Mouse (Mus musculus): ENCODE measurements at regions not wholly inside any gene's neighbourhood (a gene's known extent, or its start where the extent isn't known, plus 50 kb on each side); places are given as distances from the start of the nearest gene placed in this dataset.

DNA sequence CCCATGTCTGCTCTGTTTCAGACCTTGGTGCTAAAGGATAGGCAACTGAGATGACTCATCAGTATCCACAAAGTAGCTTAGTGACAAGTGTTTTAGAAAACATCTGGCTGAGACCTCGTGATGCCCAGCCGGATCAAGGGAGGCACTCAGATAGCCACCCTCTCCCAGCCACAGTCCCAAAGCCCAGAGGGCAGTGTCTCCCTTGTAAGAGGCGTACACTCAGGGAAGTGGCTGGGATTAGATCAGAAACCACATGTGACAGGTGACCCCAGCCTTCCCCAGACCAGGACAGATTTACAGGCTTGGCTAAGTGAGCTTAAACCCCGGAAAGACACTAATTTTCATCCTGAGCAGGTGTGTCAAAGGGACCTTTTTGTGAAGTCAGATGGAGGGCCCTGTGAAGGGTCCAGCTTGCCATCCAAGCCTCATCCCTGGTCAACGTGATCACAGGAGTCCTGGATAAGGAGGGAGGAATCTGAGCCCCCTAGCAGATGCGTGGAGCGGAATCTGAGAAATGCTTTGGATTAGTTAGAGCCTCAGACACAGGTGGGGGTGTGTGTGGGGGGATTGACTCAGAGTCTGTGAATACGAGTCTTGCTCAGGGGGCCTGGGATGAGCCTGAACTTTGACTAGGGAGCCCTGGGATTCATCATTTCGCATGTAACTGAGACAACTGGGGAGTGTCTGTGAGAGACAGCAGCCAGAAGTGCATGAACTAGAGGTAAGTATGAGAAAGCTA is 711.4 kb downstream of the Vrk1 start:
- DNase-seq (ENCODE audit: low spot score in 2 of 2), result no peak

DNA sequence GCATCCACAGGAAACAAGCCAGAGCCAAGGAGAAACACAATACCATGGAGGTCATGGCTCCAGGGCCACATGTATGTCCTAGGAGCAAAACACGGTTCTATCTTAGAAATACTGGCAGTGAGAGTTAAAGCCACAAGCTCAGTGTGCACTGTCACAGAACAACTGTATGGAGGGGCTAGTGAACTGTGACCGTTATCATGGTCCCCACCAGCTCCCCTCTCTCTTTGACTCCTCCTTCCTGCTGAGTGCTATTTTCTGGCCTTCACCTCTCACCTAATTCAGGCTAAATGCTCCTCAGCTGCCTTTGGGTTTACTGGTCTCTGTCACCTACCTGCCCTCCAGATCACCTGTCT is 712.0 kb downstream of the Vrk1 start:
- DNase-seq (ENCODE audit: low spot score in 2 of 2), result no peak

DNA sequence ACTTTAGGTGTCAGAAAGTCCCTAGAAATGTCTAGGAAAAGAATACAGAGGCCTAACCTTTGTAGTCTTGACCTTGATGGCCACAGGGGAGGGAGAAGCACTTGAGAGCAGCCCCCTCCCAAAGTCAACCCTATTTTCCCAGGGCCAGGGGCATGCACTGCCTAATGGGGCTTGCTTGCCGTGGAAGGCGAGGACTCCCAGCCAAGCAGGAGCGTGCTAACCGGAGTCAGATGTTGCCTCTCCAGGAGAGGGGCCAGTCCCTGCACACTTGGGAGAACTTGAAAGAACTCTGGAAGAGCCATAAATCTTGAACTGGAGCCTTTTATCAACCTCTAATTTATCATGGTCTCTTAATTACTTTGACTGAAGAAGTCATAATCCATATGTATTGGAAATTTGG is 712.7 kb downstream of the Vrk1 start:
- DNase-seq (ENCODE audit: low spot score in 2 of 2), result no peak

DNA sequence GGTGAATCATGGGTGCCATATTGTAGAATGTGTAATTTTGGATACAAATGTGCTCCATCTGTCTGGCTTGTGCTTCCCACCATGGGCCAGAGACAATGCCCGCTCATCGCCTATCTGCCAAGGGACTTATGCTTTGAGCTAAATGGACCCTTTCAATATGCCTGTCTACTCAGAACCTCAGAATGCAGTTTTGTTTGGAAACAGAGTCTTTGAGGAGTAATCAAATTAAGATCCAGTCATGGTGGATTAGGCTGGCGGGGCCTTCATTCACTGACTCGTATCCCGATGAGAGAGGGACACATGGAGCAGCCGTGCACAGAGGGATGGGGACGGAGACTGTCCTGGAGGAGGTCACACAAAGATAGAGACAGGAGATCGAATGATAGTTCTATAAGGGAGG is 716.9 kb downstream of the Vrk1 start:
- no peak for DNase-seq (ENCODE audit: low spot score in 2 of 2)

DNA sequence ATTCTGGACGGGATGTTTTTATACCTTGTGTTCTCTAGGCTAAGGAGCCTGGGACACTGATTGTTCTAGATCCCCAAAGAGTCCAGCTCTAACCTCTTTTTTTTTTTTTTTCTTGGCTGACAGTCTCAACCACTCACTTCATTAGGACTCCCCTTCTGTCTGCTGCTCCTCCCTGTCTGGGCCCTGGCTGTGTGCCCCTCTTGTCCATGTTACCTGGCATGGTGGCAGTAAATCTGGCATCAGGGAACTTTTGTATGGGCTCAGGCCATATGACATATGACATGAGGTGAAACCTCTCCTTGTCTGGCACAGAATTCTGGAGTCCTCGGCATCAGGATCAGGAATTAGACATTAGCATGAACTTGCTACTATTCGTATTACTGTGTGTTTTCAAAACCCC is 717.5 kb downstream of the Vrk1 start:
- DNase-seq (ENCODE audit: low spot score in 2 of 2), result no peak

DNA sequence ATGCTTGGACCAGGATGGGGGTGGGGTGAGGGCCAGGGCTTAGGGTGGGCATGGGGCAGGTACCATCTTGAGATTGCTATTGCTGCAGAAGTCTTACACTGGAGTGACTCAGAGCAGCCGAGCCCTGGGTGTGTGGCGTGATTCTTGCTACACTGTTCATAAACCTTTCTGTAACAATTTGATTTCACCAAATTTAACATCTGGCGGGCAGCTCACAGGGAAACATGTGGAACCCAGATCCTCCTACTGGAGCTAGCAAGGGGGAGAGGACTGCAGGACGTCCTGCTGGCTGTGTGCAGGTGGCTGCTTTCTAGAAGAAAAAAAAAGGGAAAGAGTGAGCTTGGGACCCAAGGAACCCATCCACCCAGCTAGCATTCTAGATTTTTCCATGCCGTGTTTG is 719.7 kb downstream of the Vrk1 start:
- no peak for DNase-seq (ENCODE audit: low spot score in 2 of 2)

DNA sequence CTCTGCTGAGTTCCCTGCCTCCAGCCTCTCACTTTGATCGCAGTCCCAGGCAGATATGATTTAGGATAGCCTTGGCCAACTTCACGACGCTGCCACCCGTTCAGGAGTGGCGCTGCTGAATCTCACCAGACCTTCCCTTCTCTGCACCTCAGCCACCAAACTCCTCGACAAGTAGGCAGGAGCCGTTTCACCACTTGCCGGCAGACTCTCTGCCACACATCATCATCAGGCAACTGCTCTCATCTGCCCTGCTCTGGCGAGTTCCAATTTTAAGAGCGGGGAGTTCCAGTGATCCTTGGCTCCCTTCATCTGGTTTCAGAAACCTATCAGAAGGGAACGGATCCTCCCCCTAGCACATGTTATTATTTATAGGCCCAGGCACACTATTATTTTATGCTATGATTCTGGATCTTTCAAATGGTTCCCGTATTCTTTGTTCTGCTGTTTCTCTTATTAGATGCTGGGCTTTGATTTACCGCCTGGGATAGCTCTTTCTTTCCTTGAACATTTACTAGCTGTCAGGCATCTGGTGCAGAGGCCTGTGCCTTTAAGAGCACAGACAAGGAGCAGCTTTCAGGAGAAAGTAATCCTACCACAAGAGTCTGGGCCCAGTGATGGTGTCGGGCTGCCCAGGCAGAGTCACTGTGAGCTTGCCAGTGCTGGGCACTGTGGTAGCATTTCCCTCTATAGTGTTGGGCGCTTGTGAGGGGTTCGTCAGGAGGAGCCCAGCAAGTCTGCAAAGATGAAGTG is 722.3 kb downstream of the Vrk1 start:
- DNase-seq (ENCODE audit: low spot score in 2 of 2), result no peak

DNA sequence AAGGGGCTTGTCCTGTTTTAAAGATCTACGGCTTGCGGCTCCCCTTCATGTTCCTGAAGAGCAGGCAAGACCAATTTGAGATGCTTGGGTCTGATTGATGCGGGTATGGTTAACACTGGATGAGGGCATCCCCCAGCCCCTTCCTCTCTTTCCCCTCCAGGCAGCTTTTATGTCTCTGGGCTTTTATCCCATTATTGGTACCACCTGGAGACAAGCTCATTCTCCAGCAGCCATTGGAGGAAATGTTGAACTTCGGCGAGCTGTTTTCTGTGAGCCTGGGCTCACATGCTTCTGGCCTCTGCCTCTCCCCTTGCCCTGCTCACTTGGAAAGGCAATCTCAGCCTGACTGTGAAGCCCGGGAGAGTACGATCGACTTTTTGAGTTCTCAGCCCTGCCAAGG is 738.7 kb downstream of the Vrk1 start:
- no peak for DNase-seq (ENCODE audit: low spot score in 2 of 2)

DNA sequence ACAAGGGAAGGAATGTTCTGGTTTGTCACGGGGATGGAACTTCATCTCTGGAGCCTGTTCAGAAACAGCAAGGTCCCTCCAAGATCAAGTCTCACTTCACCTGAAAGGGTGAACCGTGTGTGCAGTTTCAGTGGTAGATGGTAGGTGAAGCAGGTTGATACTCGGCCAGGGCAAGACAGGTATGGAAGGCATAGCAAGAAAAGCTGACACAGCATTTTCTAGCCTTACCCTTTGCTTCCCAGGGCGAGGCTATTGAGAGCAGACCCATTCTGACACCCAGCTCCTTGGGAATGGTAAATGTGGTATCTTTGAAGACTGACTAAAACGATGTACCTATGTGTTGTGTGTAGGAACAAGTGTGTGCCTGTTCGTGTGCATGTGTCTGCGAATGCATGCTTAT is 724.9 kb upstream of the 3110018I06Rik start:
- DNase-seq (ENCODE audit: low spot score in 2 of 2), result no peak

DNA sequence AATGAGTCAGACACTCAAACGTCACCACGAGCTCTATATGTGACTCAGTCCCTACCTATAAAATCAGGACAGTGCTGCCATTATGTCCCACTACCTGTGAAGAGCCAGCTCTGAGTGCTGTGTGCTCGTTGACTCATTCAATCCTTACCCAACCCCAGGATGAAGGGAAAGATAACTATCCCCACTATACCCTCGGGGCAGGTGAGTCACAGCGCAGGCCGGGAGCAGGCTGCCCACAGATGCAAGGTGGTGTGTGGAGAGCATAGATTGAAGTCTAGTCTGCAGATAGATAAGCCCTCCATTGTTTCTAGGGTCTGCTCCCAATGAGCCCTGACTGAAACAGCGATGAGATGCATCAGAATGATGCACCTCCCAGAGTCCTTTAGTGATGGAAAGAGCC is 723.9 kb upstream of the 3110018I06Rik start:
- peak in 1 of 2 experiments; percentile 8 for DNase-seq (ENCODE audit: low spot score in 2 of 2)

DNA sequence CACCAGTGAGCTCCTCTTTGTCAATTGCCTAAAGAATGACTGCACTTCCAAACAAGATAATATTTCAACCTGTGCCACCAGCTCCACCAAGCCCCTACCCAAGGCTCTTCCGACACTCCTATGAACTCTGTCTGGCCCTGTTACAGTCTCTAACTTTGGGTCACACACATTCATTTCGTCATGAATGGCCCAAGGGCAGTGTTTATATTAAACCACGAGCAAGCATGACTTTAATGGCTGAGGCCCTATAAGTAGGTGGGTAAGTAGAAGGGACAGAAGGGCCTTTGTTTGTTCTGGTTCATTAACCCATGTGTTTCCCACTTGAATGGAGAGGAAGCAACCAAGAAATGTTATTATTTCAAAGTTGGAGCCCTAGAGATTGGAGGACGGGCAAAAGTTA is 714.9 kb upstream of the 3110018I06Rik start:
- no peak for DNase-seq (ENCODE audit: low spot score in 2 of 2)

DNA sequence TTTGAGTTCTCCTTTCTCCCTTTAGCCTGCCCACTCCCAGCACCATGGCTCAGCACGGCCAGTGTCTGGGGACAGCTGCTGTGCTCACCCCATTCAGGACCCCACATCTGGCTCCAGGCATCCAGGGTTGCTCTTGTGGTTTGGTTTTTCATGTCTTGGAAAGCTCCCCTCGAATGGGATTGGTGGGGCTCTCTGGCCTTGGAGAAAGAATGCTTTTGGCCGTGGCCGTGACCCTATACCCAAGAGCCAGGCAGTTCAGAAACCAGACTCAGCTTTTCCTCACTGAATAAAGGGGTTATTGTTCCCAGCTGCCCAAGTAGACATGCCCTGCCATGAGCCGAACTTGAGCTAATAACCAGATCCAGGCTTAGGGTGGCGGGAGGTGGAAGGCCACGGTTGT is 691.8 kb upstream of the 3110018I06Rik start:
- no peak for DNase-seq (ENCODE audit: low spot score in 2 of 2)

DNA sequence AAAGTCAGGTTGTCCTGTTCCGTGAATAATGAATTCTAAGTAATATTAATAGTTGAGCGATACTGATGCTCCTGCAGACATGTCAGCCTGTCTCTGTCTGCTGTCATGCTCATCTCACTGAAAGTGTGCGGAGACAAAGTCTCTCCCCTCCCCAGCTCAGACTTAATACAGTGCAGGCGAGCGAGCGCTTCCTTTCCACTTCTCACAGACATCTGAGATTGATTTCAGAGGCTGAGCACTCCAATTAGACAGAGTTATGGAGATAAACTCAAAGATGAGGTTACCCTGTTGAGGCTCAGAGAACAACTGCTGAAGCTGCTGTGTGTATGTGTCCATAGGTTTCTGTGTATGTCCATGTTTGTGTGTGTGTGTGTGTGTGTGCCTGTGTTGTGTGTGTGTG is 668.7 kb upstream of the 3110018I06Rik start:
- DNase-seq (ENCODE audit: low spot score in 2 of 2), result no peak

DNA sequence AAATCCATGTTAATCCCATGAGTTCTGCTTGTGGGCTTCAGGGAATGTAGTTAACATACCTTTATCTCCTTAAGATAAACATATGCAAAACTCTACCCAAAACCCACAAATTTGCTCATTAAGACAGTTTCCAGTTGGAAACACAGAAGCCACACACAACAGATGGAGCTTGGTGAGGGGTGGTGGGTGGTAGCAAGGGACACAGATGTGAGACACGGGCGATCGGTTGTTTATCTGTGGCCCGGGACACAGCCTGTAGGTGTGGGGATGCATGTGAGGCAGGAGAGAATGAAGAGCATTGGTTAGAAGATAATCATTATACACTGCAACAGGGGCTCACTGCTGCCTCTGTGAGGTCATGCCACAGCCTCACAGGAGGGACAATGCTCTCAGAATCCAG is 666.1 kb upstream of the 3110018I06Rik start:
- no peak for DNase-seq (ENCODE audit: low spot score in 2 of 2)

DNA sequence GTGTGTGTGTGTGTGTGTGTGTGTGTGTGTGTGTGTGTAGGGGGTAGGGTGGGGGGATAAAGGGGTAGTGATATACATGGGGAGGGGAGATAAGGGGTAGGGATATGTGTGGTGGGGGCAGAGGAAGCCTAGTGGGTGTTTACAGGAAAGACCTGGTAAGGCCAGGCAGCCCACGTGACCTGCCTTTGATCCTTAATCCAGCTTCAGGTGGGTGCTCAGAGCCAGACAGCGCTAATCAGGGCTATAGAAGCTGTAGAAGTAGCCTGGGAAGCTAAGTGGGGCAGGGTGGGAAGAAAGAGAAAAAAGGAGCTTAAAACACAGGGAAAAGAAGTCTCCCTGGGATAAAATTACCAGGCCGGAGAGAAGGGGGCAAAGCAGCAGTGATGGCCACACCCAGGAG is 659.9 kb upstream of the 3110018I06Rik start:
- DNase-seq (ENCODE audit: low spot score in 2 of 2), result no peak

DNA sequence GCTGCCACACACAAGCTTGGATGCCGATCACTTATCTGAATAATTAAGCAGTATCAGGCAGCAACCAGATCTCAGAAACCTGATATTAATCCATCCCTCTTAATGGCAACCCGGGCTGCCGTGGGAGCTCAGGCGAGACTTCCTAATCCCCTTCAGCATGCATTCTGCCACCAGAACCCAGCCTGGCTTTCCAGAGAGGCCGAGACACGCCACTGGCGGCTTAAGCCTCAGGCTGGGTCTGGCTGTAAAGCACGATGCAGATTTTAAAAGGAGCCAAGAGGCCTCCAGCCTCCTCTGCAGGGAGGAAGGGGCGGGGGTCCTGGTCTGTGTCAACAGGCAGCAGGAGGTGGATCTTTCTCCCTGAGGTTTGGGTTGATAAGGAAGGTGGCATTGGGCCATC is 659.1 kb upstream of the 3110018I06Rik start:
- no peak for DNase-seq (ENCODE audit: low spot score in 2 of 2)

DNA sequence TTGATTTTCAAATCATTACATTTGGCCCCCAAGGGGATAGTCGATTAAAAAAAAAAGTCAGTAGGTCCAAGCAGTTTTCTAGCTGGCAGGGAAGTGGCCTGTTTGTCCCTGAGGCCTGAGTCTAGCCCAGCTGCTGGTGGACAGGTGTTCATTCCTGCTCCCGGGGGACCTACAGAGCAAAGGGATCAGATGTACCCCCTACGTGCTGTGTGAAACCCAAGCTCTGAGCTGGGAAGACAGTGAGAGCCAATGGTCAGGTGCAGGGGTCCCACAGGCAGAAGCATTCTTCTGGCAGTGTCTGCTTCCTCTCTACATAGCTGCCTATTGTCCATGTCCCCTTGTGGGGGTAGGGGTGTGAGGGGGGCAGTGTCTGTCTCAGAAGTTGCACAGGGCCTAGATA is 653.2 kb upstream of the 3110018I06Rik start:
- DNase-seq (ENCODE audit: low spot score in 2 of 2), result no peak

DNA sequence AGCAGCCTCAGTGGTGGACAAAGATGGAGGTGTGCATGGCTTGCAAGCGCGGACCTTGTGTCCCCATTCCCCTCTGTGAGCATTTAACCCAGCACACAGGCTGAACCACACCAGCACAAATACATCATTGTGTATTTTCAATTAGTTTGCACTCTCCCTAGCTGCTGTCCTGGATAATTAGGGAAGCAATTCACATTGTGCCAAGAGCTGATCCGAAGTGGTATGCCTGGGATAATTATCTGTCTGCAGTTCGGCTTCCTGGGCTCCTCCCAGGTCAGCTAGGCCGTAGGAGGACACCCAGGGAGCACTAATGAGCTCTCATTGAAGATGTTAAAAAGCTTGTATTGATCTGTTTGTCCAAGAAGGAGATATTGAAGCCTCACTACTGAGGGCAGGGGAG is 648.8 kb upstream of the 3110018I06Rik start:
- DNase-seq (ENCODE audit: low spot score in 2 of 2), result no peak

DNA sequence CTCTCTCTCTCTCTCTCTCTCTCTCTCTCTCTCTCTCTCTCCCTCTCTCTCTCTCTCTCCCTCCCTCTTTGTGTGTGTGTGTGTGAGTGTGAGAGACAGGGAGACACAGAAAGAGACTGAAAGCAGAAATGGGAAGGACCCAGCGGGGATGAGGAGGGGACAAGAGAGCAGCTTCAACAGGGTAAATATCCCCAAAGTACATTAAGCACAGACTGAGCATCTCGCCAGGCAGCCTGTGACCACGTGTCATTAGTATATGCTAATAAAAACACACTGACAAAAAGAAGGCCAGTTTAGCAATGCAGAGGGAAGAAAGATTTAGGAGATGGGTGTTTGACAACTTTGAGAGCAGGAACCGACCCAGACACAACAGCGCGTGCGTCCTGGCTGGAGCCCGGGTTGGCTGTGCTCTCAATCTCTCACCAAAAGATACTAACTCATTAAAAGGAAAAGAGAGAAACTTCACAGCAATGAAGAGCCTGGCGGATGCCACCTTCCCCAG is 648.2 kb upstream of the 3110018I06Rik start:
- no peak for DNase-seq (ENCODE audit: low spot score in 2 of 2)

DNA sequence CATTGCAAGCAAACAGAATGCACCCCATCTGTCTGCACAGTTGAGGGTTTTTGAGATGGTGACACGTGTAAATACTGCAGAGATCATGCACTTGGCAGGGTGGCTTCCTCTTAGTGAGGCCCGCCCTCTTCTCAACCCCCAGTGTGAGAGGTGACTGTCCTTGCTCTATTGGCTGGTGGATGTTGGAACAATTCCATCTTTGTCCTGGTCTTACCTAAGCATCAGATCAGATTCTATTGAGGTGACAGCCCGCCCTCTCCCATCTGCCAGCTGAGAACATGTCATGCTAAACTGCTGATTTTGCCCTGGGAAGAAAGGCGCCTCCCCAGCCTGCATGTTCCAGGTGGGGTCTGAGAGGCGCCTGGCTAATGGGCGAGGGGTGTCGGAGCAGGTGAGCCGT is 646.4 kb upstream of the 3110018I06Rik start:
- no peak for DNase-seq (ENCODE audit: low spot score in 2 of 2)

DNA sequence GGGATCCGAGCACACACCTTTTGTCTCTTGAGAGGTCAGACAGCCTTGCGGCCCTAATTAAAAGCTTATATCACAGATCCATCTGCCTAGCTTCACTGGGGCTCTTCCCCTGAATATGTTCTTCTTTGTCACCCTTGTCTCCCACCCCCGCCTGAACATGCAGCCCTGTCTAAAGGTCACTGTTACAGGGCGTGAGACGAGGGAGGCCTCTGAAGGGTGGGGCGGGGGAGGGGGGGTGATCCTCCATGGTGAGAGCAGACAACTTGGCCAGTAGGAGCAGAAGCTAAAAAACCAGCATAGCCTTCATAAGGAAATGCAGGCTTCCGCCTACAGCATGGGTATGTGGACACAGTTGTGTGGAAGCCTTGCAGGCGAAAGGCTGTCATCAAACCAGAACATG is 646.0 kb upstream of the 3110018I06Rik start:
- no peak for DNase-seq (ENCODE audit: low spot score in 2 of 2)

DNA sequence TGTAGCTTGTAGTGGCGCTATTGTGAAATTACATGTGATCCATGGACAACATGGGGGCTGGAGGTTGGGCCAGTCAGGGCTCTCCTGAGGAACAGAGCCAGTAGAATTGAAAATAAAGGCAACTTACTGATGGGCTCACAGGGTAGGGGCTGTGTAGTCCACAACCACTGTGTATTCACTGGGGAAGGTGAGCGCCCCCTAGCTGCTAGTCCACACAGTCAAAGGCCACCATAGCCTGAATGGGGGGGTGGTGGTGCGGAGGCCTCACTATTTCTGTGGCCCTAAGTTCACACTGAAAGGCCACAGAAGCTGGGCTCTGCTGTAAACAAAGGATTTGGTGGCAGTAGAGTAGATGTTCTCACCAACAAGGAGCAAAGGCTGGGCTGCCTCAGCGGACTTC is 636.8 kb upstream of the 3110018I06Rik start:
- no peak for DNase-seq (ENCODE audit: low spot score in 2 of 2)

DNA sequence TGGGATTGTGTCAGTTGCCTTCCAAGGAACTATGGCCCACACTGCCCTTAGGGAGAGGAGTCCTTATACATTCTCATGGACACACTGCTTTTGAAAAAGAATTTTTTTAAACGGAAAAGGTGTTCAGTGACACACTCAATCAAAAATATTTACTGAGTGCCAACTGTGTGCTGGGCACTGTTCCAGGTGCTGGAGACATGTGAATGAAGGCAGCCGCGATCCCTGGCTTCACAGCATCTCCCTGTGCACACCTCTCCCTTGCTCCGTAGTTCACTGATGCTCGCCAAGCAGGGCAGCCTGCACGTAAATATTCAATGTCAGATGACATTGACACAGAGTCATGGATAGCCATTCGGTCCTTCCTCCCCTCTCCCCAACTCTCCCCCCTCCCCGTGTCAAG is 635.7 kb upstream of the 3110018I06Rik start:
- DNase-seq (ENCODE audit: low spot score in 2 of 2), result no peak

Measured in adrenal gland, adult 18-20 months (tissue).